Mouse (Mus musculus) C3H10T1/2 (cell line): ENCODE data around the gene Iah1. TPM values are rescaled to one million over a fixed set of nuclear protein-coding genes. Genes with fewer than 3 reads are reported as not detected.

Source experiments
- polyA plus RNA-seq, 2 experiments: library from polyadenylated mRNA; unstranded; fragments of >200 nt; fragmentation: generic; extraction: Trizol; gene quantifications; one replicate each; pipeline ENCODE4 v1.2.1; 2012; ENCODE audit warnings: missing spikeins in 2 of 2

The Iah1 gene
- polyA plus RNA-seq: 10 to 100 TPM; 19.0 to 62.0 TPM

DNA sequence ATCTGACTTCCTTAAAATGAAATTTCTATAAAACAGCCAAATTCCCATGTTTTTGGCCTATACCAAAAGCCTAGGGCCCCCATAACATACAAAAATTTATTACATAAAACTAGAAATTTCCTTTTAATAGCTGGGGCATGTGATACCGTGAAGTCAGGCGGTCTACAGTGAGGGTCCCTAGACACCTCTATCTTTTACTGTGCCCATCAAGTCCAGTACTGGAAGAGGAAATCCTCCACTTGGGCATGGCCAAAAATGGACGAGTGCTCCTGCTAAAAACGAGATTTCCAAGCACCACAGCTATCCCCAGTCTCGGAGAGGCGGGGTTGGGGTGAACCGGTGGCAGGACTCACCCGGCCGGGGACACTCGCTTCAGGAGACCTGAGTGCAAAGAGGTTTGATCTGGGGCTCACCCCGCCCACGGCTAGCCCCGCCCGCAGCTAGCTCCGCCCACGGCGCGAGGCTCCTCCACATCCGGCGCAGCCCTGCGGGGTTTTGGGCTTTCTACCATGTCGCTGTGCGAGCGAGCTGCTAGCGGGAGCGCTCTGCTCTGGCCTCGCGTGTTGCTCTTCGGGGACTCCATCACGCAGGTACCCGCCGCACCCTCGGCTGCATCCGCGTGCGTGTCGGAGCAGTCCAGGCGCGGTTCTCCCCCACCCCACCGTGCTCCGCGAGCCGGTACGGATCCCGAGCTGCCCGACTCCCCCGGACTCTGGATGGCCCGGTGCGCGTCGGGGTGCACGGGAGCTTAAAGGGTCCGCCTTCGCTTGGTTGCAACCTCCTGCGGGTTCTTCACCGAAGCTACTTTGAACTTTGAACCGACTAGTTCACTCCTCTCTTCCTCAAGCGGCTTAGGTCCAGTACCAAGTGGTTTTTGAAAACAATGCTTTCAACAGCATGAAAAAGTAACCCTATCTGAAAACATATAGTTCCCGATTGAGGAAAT is at the start of gene Iah1:
Iah1 (plus strand) TSS at position 467 of the 946 bp plus-strand sequence.

DNA sequence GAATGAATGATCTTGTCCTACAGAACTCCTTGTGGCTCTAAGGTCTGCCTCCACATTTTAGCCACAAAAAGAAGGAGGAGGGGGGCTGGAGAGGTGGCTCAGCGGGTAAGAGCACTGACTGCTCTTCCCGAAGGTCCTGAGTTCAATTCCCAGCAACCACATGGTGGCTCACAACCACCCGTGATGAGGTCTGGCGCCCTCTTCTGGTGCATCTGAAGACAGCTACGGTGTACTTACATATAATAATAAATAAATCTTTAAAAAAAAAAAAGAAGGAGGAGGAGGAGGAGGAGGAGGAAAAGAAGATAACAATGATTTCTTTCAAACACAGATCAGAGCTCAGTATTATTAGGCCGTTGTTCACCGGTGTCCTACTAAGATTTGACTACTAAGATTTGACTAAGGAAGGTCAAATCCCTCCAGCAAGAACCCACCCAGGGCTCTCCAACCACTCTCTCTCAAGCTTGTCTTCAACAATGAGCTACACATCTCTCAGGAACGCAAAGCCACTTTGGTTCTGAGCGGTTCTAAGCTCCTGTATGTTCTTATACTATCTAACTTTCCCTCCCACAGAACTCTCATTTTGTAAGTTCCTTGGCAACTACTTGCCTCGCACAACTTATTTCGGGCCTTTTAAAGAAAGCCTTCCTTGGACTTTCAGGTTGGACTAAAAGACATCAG is 31.3 kb upstream of the Iah1 start, which contains the start of gene Cpsf3:
Cpsf3 (plus strand) TSS at position 631 of the 681 bp plus-strand sequence.

DNA sequence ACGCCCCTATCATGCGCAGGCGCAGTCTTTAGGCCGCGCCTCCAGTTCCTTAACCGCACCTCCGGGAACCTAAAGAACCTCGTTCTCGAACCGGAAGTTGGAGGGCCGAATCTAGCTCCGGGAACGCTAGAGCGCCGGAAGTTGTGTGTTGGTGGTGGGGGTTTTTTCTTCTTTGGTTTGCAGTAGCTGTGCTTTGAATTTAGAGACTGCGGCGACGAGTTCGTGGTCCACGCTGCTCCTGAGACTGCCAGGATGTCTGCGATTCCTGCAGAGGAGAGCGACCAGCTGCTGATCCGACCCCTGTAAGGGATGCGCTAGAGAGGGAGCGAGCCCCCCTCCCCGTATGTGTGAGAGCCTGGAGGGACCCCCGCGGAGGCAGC is 30.0 kb upstream of the Iah1 start, which contains the start of gene Itgb1bp1:
Itgb1bp1 (minus strand) TSS at position 42 of the 380 bp plus-strand sequence.

DNA sequence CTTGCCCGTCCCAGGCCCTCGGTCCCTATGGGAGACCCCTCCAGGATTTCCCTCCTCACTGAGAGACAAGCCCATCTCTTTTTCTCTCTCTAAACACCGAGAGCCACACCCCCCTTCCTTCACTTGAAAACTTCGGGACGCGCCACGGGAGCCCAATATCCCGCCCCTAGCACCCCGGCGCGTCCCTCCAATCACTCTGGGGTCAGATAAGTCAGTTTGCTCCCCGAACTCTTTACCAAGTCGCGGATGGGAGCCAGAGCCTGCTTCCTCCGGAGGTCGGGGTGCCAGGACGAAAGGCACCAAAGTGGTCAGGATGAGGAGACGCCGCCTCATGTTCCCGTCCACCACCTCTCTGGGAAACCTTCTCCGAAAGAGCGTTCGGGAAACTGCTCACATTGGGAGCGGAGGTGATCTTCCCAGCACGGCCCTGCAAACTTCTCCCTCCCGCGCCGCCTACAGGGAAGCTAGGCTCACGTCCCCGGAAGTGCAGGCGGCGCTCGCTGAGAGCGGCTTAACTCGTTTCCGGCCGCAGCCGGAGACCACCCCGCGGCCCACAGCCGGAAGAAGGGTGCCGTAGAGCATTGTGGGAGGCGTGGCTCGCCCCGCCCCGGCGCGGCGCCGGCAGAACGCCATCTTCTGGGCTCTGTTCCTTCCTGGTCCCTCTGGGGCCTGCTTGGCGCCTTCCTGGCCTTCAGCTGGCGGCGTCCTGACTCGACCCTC is 57.1 kb downstream of the Iah1 start, which contains the start of gene Adam17:
Adam17 (minus strand) TSS at position 533 of the 720 bp plus-strand sequence.

Other genes with a start within 250 kb of the Iah1 start
- gene Cpsf3, start 31.0 kb upstream of the Iah1 start, polyA plus RNA-seq: 10 to 100 TPM; 19.5 to 45.6 TPM
- 10 to 100 TPM; 31.6 to 42.6 TPM for gene Itgb1bp1, start 30.1 kb upstream of the Iah1 start, polyA plus RNA-seq
- 1 to 10 TPM in 1 of 2 experiments, under 1 TPM in 1; 0.62 to 9.9 TPM for gene Adam17, start 57.2 kb downstream of the Iah1 start, polyA plus RNA-seq
- gene Ywhaq, start 101.2 kb downstream of the Iah1 start, polyA plus RNA-seq: 100 to 1,000 TPM in 1 of 2 experiments, 10 to 100 TPM in 1; 54.9 to 190 TPM